Mouse (Mus musculus): Measurements from ENCODE around the gene Tmub1.
"Not testable (repeated sequence)": the region's sequence is repeated elsewhere in the genome, so short reads cannot be mapped to it uniquely, and the experiment has no call there.

The Tmub1 gene

GRCm38 (mm10) chr5:24424004-24424781 lies 23.5 kb downstream of the Tmub1 start:
- peak in 1 of 2 experiments; percentile 39 for DNase-seq (ENCODE audit: low spot score in 2 of 2)

GRCm38 (mm10) chr5:24423129-24424003 lies 24.3 kb downstream of the Tmub1 start, which contains the start of the genes Cdk5 and Slc4a2:
Gene Cdk5 (minus strand): TSS chr5:24423530.
Gene Slc4a2 (plus strand): TSS chr5:24423837.
- peak; percentile 96 to 99 for DNase-seq (ENCODE audit: low spot score in 2 of 2)

GRCm38 (mm10) chr5:24420381-24420780 lies 27.3 kb downstream of the Tmub1 start:
- DNase-seq (ENCODE audit: low spot score in 2 of 2): no peak

GRCm38 (mm10) chr5:24417587-24417986 lies 30.1 kb downstream of the Tmub1 start:
- no peak for DNase-seq (ENCODE audit: low spot score in 2 of 2)

GRCm38 (mm10) chr5:24416222-24416736 lies 31.4 kb downstream of the Tmub1 start:
- no peak for DNase-seq (ENCODE audit: low spot score in 2 of 2)

- no peak for DNase-seq (ENCODE audit: low spot score in 2 of 2)
Observed at GRCm38 (mm10) chr5:24413938-24414337, 33.7 kb downstream of the Tmub1 start.

- DNase-seq (ENCODE audit: low spot score in 2 of 2): no peak
Observed at GRCm38 (mm10) chr5:24413042-24413693, 34.5 kb downstream of the Tmub1 start, which contains the start of gene Asic3. Gene Asic3 (plus strand): TSS chr5:24413392.

GRCm38 (mm10) chr5:24412063-24412462 lies 35.6 kb downstream of the Tmub1 start:
- DNase-seq (ENCODE audit: low spot score in 2 of 2): no peak

GRCm38 (mm10) chr5:24409466-24409865 lies 38.2 kb downstream of the Tmub1 start:
- DNase-seq (ENCODE audit: low spot score in 2 of 2): no peak

- DNase-seq (ENCODE audit: low spot score in 2 of 2): no peak
Observed at GRCm38 (mm10) chr5:24408651-24409050, 39.0 kb downstream of the Tmub1 start.

GRCm38 (mm10) chr5:24405389-24405876 lies 42.2 kb downstream of the Tmub1 start:
- no peak for DNase-seq (ENCODE audit: low spot score in 2 of 2)

- DNase-seq (ENCODE audit: low spot score in 2 of 2): no peak
Observed at GRCm38 (mm10) chr5:24404594-24405360, 42.9 kb downstream of the Tmub1 start.

- no peak for DNase-seq (ENCODE audit: low spot score in 2 of 2)
Observed at GRCm38 (mm10) chr5:24401969-24402368, 45.7 kb downstream of the Tmub1 start.

- DNase-seq (ENCODE audit: low spot score in 2 of 2): no peak
Observed at GRCm38 (mm10) chr5:24400911-24401605, 46.6 kb downstream of the Tmub1 start.

- DNase-seq (ENCODE audit: low spot score in 2 of 2): no peak
Observed at GRCm38 (mm10) chr5:24400362-24400761, 47.3 kb downstream of the Tmub1 start.

- no peak for DNase-seq (ENCODE audit: low spot score in 2 of 2)
Observed at GRCm38 (mm10) chr5:24399686-24400085, 48.0 kb downstream of the Tmub1 start.

GRCm38 (mm10) chr5:24396254-24396653 lies 51.4 kb downstream of the Tmub1 start:
- DNase-seq (ENCODE audit: low spot score in 2 of 2): not testable (repeated sequence)
